Mouse (Mus musculus): ENCODE results near the gene Aldh9a1. TPM values are rescaled to one million over a fixed set of nuclear protein-coding genes. Genes with fewer than 3 reads are reported as not detected.

Gene Aldh9a1
- polyA plus RNA-seq, 1 experiment from 2014 or later: 36.5 TPM

- no peak overlapping the region for H3K4me3 ChIP-seq (ENCODE audit: low read depth, low read length)
- 93% methylated on average over 4 of the region's 4 CpGs for WGBS
- DNase-seq (ENCODE audit: low spot score) (no peak), ATAC-seq (ENCODE audit: insufficient number of reproducible peaks, low FRiP score, low TSS enrichment, low read depth) (no peak)
- H3K9ac ChIP-seq (ENCODE audit: low read length): no peak overlapping the region
- H3K27ac ChIP-seq (replicated peaks; ENCODE audit: low read depth, low read length): no peak overlapping the region
- H3K4me2 ChIP-seq (ENCODE audit: low read depth, severe bottlenecking): no peak overlapping the region
- no peaks in the 10 kb centered on the region for H3K4me1 ChIP-seq (ENCODE audit: control insufficient read depth, insufficient read depth, low read length)
- H3K27me3 ChIP-seq (ENCODE audit: control insufficient read depth, insufficient read depth, low read length): no peaks in the 10 kb centered on the region
- no peaks in the 10 kb centered on the region for H3K9me3 ChIP-seq (ENCODE audit: control insufficient read depth, low read length)
- H3K36me3 ChIP-seq (ENCODE audit: control insufficient read depth, insufficient read depth, low read length): 0 out of 2 replicates have a peak, but pooled peaks cover 4% of the 10 kb centered on the region
These were observed 36.6 kb upstream of the Aldh9a1 start for GRCm38 (mm10) chr1:167313220-167313619.

GRCm38 (mm10) chr1:167321691-167322090, 28.1 kb upstream of the Aldh9a1 start:
- Histone ChIP-seq H3K27ac (replicated peaks; ENCODE audit: low read depth, low read length) (no peak overlapping the region), H3K9ac (ENCODE audit: low read length) (no peak overlapping the region), H3K9me3 (ENCODE audit: control insufficient read depth, low read length) (no peaks in the 10 kb centered on the region), H3K27me3 (ENCODE audit: control insufficient read depth, insufficient read depth, low read length) (no peaks in the 10 kb centered on the region), H3K4me2 (ENCODE audit: low read depth, severe bottlenecking) (no peak overlapping the region), H3K36me3 (ENCODE audit: control insufficient read depth, insufficient read depth, low read length) (peaks cover 12% of the 10 kb centered on the region), H3K4me3 (ENCODE audit: low read depth, low read length) (no peak overlapping the region), H3K4me1 (ENCODE audit: control insufficient read depth, insufficient read depth, low read length) (no peaks in the 10 kb centered on the region)
- WGBS: 96% methylated on average over 6 of the region's 6 CpGs
- DNase-seq (ENCODE audit: low spot score): no peak
- ATAC-seq (ENCODE audit: insufficient number of reproducible peaks, low FRiP score, low TSS enrichment, low read depth): no peak

DNA sequence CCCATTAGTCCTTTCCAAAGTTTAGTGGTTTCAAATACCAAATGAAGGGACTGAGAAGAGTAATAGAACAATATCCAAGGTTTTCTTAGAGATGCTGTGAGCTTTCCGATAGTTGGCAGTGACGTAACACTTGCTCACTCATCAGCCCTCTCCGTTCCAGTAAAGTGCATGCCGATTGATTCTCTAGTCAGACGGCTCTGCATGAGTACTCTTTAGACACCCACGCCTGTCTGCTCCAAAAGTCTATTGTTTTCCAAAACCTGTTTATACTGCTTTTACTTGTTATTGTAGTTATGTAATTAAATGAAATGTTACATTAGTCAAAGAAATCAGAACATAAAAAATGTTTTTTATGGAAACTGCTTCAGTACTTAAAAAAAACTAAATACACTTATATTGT, 21.0 kb upstream of the Aldh9a1 start:
- 96% methylated on average over 6 of the region's 6 CpGs for WGBS
- H3K36me3 ChIP-seq (ENCODE audit: control insufficient read depth, insufficient read depth, low read length): no peaks in the 10 kb centered on the region; the same call in 1 of the 2 replicates

DNA sequence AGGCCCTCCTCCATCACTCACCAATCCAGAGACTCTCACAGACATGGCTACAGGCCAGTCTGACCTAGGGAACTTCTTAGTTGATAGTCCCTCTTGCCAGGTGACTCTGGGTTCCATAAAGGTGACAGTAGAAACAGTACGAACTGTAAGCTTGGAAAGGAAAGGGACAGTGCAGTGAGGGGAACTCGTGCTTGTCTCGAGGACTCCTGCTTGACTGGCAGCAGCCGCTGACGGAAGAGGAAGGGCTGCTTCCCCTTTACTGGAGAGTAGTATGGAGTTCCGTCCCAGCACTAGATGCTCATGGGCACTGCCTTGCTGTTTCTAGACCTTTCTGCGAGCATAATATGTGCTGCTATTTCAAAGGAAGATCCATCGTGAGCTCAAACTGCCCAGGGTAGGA, 18.7 kb upstream of the Aldh9a1 start:
- H3K27me3 ChIP-seq (ENCODE audit: control insufficient read depth, insufficient read depth, low read length): no peaks in the 10 kb centered on the region
- H3K4me1 ChIP-seq (ENCODE audit: control insufficient read depth, insufficient read depth, low read length): no peaks in the 10 kb centered on the region
- H3K4me2 ChIP-seq (ENCODE audit: low read depth, severe bottlenecking): no peak overlapping the region
- H3K9ac ChIP-seq (ENCODE audit: low read length): no peak overlapping the region
- H3K4me3 ChIP-seq (ENCODE audit: low read depth, low read length): no peak overlapping the region
- DNase-seq (ENCODE audit: low spot score): no peak
- 87% methylated on average over 8 of the region's 8 CpGs for WGBS
- H3K27ac ChIP-seq (replicated peaks; ENCODE audit: low read depth, low read length): no peak overlapping the region
- ATAC-seq (ENCODE audit: insufficient number of reproducible peaks, low FRiP score, low TSS enrichment, low read depth): no peak
- H3K9me3 ChIP-seq (ENCODE audit: control insufficient read depth, low read length): no peaks in the 10 kb centered on the region
- H3K36me3 ChIP-seq (ENCODE audit: control insufficient read depth, insufficient read depth, low read length): no peaks in the 10 kb centered on the region; the same call in 1 of the 2 replicates

More for the DNA sequence above, 21.0 kb upstream of the Aldh9a1 start:
- ATAC-seq (ENCODE audit: insufficient number of reproducible peaks, low FRiP score, low TSS enrichment, low read depth) (no peak), DNase-seq (ENCODE audit: low spot score) (no peak)
- no peaks in the 10 kb centered on the region for H3K27me3 ChIP-seq (ENCODE audit: control insufficient read depth, insufficient read depth, low read length)
- no peak overlapping the region for H3K9ac ChIP-seq (ENCODE audit: low read length)
- H3K4me1 ChIP-seq (ENCODE audit: control insufficient read depth, insufficient read depth, low read length): no peaks in the 10 kb centered on the region
- H3K9me3 ChIP-seq (ENCODE audit: control insufficient read depth, low read length): no peaks in the 10 kb centered on the region
- no peak overlapping the region for H3K4me3 ChIP-seq (ENCODE audit: low read depth, low read length)
- no peak overlapping the region for H3K27ac ChIP-seq (replicated peaks; ENCODE audit: low read depth, low read length)
- no peak overlapping the region for H3K4me2 ChIP-seq (ENCODE audit: low read depth, severe bottlenecking)

GRCm38 (mm10) chr1:167336398-167336797, 13.4 kb upstream of the Aldh9a1 start:
- Histone ChIP-seq H3K27ac (replicated peaks; ENCODE audit: low read depth, low read length) (no peak overlapping the region), H3K36me3 (ENCODE audit: control insufficient read depth, insufficient read depth, low read length) (no peaks in the 10 kb centered on the region; the same call in 1 of the 2 replicates), H3K4me3 (ENCODE audit: low read depth, low read length) (no peak overlapping the region), H3K9me3 (ENCODE audit: control insufficient read depth, low read length) (no peaks in the 10 kb centered on the region), H3K9ac (ENCODE audit: low read length) (no peak overlapping the region), H3K27me3 (ENCODE audit: control insufficient read depth, insufficient read depth, low read length) (no peaks in the 10 kb centered on the region), H3K4me1 (ENCODE audit: control insufficient read depth, insufficient read depth, low read length) (no peaks in the 10 kb centered on the region), H3K4me2 (ENCODE audit: low read depth, severe bottlenecking) (no peak overlapping the region)
- 83% methylated on average over 3 of the region's 3 CpGs for WGBS
- ATAC-seq (ENCODE audit: insufficient number of reproducible peaks, low FRiP score, low TSS enrichment, low read depth) (no peak), DNase-seq (ENCODE audit: low spot score) (no peak)

- DNase-seq (ENCODE audit: low spot score): peak; percentile 91
- no peaks in the 10 kb centered on the region; the same call in 1 of the 2 replicates for H3K36me3 ChIP-seq (ENCODE audit: control insufficient read depth, insufficient read depth, low read length)
- no peaks in the 10 kb centered on the region for H3K9me3 ChIP-seq (ENCODE audit: control insufficient read depth, low read length)
- peak; percentile 61; the same call in 1 of the 2 replicates for ATAC-seq (ENCODE audit: insufficient number of reproducible peaks, low FRiP score, low TSS enrichment, low read depth)
- no peaks in the 10 kb centered on the region for H3K4me1 ChIP-seq (ENCODE audit: control insufficient read depth, insufficient read depth, low read length)
- H3K4me2 ChIP-seq (ENCODE audit: low read depth, severe bottlenecking): no peak overlapping the region
- no peaks in the 10 kb centered on the region for H3K27me3 ChIP-seq (ENCODE audit: control insufficient read depth, insufficient read depth, low read length)
- no peak overlapping the region for H3K4me3 ChIP-seq (ENCODE audit: low read depth, low read length)
- WGBS: 23% methylated on average over 12 of the region's 12 CpGs
- H3K27ac ChIP-seq (replicated peaks; ENCODE audit: low read depth, low read length): no peak overlapping the region
- H3K9ac ChIP-seq (ENCODE audit: low read length): no peak overlapping the region
These were observed 12.2 kb upstream of the Aldh9a1 start for GRCm38 (mm10) chr1:167337463-167338095.

DNA sequence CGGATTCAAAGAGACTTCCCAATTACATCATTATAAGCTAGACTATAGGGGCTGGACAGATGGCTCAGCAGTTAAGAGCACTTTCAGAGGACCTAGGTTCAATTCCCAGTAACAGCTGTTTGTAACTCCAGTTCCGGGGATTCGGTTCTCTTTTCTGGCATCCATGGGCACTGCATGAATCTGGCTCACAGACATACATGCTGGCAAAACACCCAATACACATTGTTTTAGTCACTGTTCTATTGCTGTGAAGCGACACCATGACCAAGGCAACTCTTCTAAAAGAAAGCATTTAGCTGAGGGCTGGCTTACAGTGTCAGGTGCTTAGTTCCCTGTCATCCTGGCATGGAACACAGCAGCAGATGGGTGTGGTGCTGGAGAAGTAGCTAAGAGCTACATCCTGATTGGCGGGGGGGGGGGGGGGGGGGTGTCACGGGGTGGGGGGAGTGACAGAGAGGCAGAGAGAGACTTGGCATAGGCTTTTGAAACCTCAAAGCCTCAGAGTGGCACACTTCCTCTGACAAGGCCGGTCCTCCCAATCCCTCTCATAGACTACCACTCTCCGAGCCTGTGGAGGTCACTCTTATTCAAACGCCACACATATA, 10.5 kb upstream of the Aldh9a1 start:
- no peak overlapping the region for H3K4me3 ChIP-seq (ENCODE audit: low read depth, low read length)
- H3K27ac ChIP-seq (replicated peaks; ENCODE audit: low read depth, low read length): no peak overlapping the region
- no peaks in the 10 kb centered on the region for H3K27me3 ChIP-seq (ENCODE audit: control insufficient read depth, insufficient read depth, low read length)
- H3K4me2 ChIP-seq (ENCODE audit: low read depth, severe bottlenecking): no peak overlapping the region
- H3K9ac ChIP-seq (ENCODE audit: low read length): no peak overlapping the region
- DNase-seq (ENCODE audit: low spot score) (no peak), ATAC-seq (ENCODE audit: insufficient number of reproducible peaks, low FRiP score, low TSS enrichment, low read depth) (no peak)
- H3K36me3 ChIP-seq (ENCODE audit: control insufficient read depth, insufficient read depth, low read length): no peaks in the 10 kb centered on the region
- WGBS: 80% methylated on average over 8 of the region's 9 CpGs
- no peaks in the 10 kb centered on the region for H3K4me1 ChIP-seq (ENCODE audit: control insufficient read depth, insufficient read depth, low read length)
- no peaks in the 10 kb centered on the region for H3K9me3 ChIP-seq (ENCODE audit: control insufficient read depth, low read length)

DNA sequence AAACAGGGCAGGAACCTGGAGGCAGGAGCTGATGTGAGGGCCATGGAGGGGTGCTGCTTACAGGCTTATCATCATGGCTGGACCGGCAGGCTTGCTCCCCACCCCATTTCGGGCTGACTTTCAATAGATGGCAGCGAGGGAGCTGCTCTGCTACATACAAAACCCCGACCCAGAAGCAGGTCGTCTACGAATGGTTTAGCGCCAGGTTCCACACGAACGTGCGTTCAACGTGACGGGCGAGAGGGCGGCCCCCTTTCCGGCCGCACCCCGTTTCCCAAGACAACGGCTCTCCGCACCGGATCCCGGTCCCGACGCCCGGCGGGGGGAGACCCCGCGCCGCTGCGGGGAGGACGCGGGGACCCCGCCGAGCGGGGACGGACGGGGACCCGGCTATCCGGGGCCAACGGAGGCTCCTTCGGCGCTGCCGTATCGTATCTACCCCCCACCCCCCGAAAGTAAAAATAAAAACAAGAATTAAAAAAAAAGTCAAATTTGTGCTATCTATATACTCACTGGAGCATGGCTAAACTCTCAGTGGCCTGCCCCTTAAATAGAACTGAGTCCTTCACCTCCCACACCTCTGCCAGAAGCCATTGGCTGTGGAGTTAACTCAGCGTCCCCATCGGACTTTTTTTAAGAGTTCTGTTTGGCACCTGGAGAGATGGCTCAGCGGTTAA, 9.5 kb upstream of the Aldh9a1 start:
- Histone ChIP-seq H3K4me2 (ENCODE audit: low read depth, severe bottlenecking) (peak overlapping the region; percentile 64), H3K4me1 (ENCODE audit: control insufficient read depth, insufficient read depth, low read length) (no peaks in the 10 kb centered on the region), H3K27me3 (ENCODE audit: control insufficient read depth, insufficient read depth, low read length) (no peaks in the 10 kb centered on the region), H3K9me3 (ENCODE audit: control insufficient read depth, low read length) (no peaks in the 10 kb centered on the region), H3K27ac (replicated peaks; ENCODE audit: low read depth, low read length) (no peak overlapping the region), H3K9ac (ENCODE audit: low read length) (peak overlapping the region; percentile 37), H3K36me3 (ENCODE audit: control insufficient read depth, insufficient read depth, low read length) (no peaks in the 10 kb centered on the region), H3K4me3 (ENCODE audit: low read depth, low read length) (peak overlapping the region; percentile 35)
- WGBS: 3% methylated on average over 47 of the region's 47 CpGs
- DNase-seq (ENCODE audit: low spot score) (peak; percentile 38), ATAC-seq (ENCODE audit: insufficient number of reproducible peaks, low FRiP score, low TSS enrichment, low read depth) (0 out of 2 replicates have a peak, but pooled peaks have one; percentile 41)
